Mouse (Mus musculus): ENCODE measurements around the gene AA986860. TPM values are rescaled to one million over a fixed set of nuclear protein-coding genes. Genes with fewer than 3 reads are reported as not detected.

The AA986860 gene
- 1.1 and 1.4 TPM in 2 replicates for polyA plus RNA-seq (2015; fragmentation: Nextera tagmentation; extraction: Ambion mirVana)

DNA sequence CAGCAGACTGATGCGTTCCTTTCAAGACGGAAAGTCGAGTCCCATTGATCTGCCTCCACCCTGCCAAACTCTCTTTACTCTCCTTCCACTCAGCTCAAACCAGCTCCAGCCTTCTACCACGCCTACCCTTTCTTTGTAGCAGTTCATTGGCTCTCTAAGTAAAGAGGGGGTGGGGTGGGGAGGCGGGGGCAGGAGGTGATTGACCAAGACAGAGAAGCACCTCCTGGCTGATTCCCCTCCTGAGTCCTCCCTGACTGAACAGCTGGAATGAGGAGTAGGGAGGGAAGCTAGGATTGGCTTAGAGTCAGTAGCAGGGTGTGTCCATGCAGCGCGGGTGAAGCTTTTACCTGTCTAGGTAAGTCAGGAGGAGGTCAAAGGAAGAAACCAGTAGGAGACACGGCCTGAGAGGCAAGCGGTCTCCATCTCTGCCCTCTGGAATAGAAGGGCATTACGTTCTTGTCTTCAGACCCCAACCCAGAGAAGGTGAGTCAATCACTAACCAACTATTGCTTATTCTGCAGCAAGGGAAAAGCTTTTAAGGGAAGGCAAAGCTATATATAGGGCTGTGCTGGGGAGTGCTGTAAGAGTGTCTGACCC, at the start of gene AA986860:
Gene AA986860, plus strand, starts transcription at position 236 of the 597 bp plus-strand sequence.
- no peaks in the 10 kb centered on the region for H3K36me3 ChIP-seq (replicated peaks; ENCODE audit: insufficient read depth, low read length)
- no peaks in the 10 kb centered on the region for H3K27me3 ChIP-seq (ENCODE audit: insufficient read depth, low read length)
- H3K4me1 ChIP-seq (ENCODE audit: insufficient read depth): peaks cover 38% of the 10 kb centered on the region
- peak within 1 kb of the TSS; percentile 49 for H3K27ac ChIP-seq (ENCODE audit: low read depth)
- H3K9me3 ChIP-seq (ENCODE audit: low read length): no peaks in the 10 kb centered on the region
- 15% methylated on average over 10 of the region's 10 CpGs for WGBS (ENCODE audit: insufficient replicate concordance)
- TF ChIP-seq EP300 (IDR thresholded peaks at IDR 0.05; ENCODE audit: low read depth): 0 out of 2 replicates have a peak, but pooled peaks have one; percentile 17
- TF ChIP-seq CTCF (IDR thresholded peaks at IDR 0.05; ENCODE audit: low read depth): no peak
- peak within 1 kb of the TSS; percentile 44 for H3K4me3 ChIP-seq (ENCODE audit: low read depth, low read length)
- DNase-seq (peak; percentile 69), ATAC-seq (peak; percentile 90)
- H3K4me2 ChIP-seq (ENCODE audit: low read depth, low read length): peak within 1 kb of the TSS; percentile 71
- peak within 1 kb of the TSS; percentile 40 for H3K9ac ChIP-seq (replicated peaks)

DNA sequence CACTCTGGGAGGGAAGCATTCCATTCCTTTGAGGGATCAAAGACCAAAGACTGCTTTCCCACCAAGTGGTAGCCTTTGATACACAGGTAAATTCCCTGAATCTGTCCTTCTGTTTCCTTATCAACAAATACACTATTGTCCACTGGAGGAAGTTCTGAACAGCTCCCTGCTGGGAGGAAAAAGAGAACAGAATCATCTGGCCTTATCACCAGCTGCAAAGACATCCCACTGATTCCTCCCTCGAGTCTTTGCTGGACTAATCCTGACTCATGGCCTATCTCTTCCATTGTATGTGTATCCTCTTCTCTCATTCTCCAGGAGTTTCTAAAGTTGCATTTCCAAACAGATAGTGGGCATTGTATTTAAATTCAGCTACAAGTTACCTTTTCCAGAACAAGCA, 47.9 kb upstream of the AA986860 start:
- 27% methylated on average over 1 of the region's 1 CpGs for WGBS (ENCODE audit: insufficient replicate concordance)
- Histone ChIP-seq H3K9ac (replicated peaks) (no peak overlapping the region), H3K27me3 (ENCODE audit: insufficient read depth, low read length) (no peaks in the 10 kb centered on the region)

DNA sequence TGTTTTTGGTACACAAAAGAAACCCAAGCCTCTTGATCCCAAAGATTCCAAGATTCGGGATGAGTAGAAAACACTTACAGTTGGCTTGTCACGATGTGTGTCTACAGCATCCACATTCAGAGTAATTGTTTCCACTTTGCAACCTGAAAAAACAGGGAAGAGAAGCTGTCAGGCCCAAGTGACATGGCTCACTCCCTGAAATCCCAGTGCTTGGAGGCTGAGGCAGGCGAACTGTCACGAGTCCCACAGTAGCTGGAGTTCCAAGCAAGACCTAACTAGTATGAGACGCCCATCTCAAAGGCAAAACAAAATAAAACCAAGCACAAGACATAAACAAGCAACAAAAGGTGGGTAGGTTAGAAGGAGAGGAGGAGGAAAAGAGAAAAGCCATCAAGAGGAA, 33.2 kb upstream of the AA986860 start:
- H3K4me3 ChIP-seq (ENCODE audit: low read depth, low read length): no peak overlapping the region
- H3K9ac ChIP-seq (replicated peaks): no peak overlapping the region
- DNase-seq: no peak
- no peak overlapping the region for H3K27ac ChIP-seq (ENCODE audit: low read depth)
- no peaks in the 10 kb centered on the region for H3K4me1 ChIP-seq (ENCODE audit: insufficient read depth)
- H3K4me2 ChIP-seq (ENCODE audit: low read depth, low read length): no peak overlapping the region
- ATAC-seq: no peak
- H3K27me3 ChIP-seq (ENCODE audit: insufficient read depth, low read length): no peaks in the 10 kb centered on the region
- H3K36me3 ChIP-seq (replicated peaks; ENCODE audit: insufficient read depth, low read length): peaks cover 53% of the 10 kb centered on the region
- WGBS (ENCODE audit: insufficient replicate concordance): 85% methylated on average over 5 of the region's 5 CpGs
- TF ChIP-seq EP300 (IDR thresholded peaks at IDR 0.05; ENCODE audit: low read depth): no peak
- no peak for TF ChIP-seq CTCF (IDR thresholded peaks at IDR 0.05; ENCODE audit: low read depth)
- no peaks in the 10 kb centered on the region for H3K9me3 ChIP-seq (ENCODE audit: low read length)

More for the DNA sequence above, 47.9 kb upstream of the AA986860 start:
- no peak for ATAC-seq
- no peak overlapping the region for H3K4me3 ChIP-seq (ENCODE audit: low read depth, low read length)
- peaks cover 3% of the 10 kb centered on the region; the same call in 1 of the 2 replicates for H3K4me1 ChIP-seq (ENCODE audit: insufficient read depth)
- no peaks in the 10 kb centered on the region for H3K36me3 ChIP-seq (replicated peaks; ENCODE audit: insufficient read depth, low read length)
- H3K9me3 ChIP-seq (ENCODE audit: low read length): no peaks in the 10 kb centered on the region
- TF ChIP-seq EP300 (IDR thresholded peaks at IDR 0.05; ENCODE audit: low read depth): no peak
- no peak overlapping the region for H3K4me2 ChIP-seq (ENCODE audit: low read depth, low read length)
- no peak for DNase-seq
- no peak overlapping the region for H3K27ac ChIP-seq (ENCODE audit: low read depth)

- Histone ChIP-seq H3K4me3 (ENCODE audit: low read depth, low read length) (no peak overlapping the region), H3K9me3 (ENCODE audit: low read length) (no peaks in the 10 kb centered on the region), H3K27me3 (ENCODE audit: insufficient read depth, low read length) (no peaks in the 10 kb centered on the region), H3K27ac (ENCODE audit: low read depth) (no peak overlapping the region), H3K4me1 (ENCODE audit: insufficient read depth) (no peaks in the 10 kb centered on the region), H3K36me3 (replicated peaks; ENCODE audit: insufficient read depth, low read length) (peaks cover 56% of the 10 kb centered on the region), H3K9ac (replicated peaks) (no peak overlapping the region), H3K4me2 (ENCODE audit: low read depth, low read length) (no peak overlapping the region)
- DNase-seq (no peak), ATAC-seq (no peak)
- 81% methylated on average over 10 of the region's 10 CpGs for WGBS (ENCODE audit: insufficient replicate concordance)
- TF ChIP-seq CTCF (IDR thresholded peaks at IDR 0.05; ENCODE audit: low read depth) (no peak), EP300 (IDR thresholded peaks at IDR 0.05; ENCODE audit: low read depth) (no peak)
Observed at GRCm38 (mm10) chr1:130699937-130700633, 31.7 kb upstream of the AA986860 start.

DNA sequence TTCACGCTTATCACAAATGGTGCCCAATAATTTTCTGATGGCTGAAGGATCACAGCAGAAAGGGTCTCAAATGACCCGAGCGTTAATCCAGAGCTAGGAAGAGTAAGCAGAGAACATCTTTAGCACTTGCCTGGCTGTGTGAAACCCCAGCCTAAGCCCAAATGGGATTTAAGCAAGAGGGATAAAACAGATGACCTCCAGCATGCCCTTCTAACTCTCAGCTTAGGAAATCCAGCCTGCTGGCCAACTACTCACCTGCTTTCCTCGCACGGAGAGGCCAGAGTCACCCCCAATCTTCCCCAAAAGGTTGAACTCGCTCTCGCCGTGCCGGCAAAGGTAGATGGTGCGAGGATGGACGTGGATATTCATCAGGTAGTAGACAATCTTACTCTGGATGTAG, 29.8 kb upstream of the AA986860 start:
- H3K36me3 ChIP-seq (replicated peaks; ENCODE audit: insufficient read depth, low read length): peaks cover 66% of the 10 kb centered on the region
- TF ChIP-seq EP300 (IDR thresholded peaks at IDR 0.05; ENCODE audit: low read depth) (no peak), CTCF (IDR thresholded peaks at IDR 0.05; ENCODE audit: low read depth) (no peak)
- no peak overlapping the region for H3K4me3 ChIP-seq (ENCODE audit: low read depth, low read length)
- no peaks in the 10 kb centered on the region for H3K9me3 ChIP-seq (ENCODE audit: low read length)
- DNase-seq: no peak
- no peaks in the 10 kb centered on the region for H3K4me1 ChIP-seq (ENCODE audit: insufficient read depth)
- H3K27me3 ChIP-seq (ENCODE audit: insufficient read depth, low read length): no peaks in the 10 kb centered on the region
- H3K4me2 ChIP-seq (ENCODE audit: low read depth, low read length): no peak overlapping the region
- 94% methylated on average over 11 of the region's 11 CpGs for WGBS (ENCODE audit: insufficient replicate concordance)
- H3K9ac ChIP-seq (replicated peaks): no peak overlapping the region
- no peak for ATAC-seq
- H3K27ac ChIP-seq (ENCODE audit: low read depth): no peak overlapping the region

GRCm38 (mm10) chr1:130703613-130704012, 28.2 kb upstream of the AA986860 start:
- H3K9me3 ChIP-seq (ENCODE audit: low read length): no peaks in the 10 kb centered on the region
- no peak overlapping the region for H3K4me2 ChIP-seq (ENCODE audit: low read depth, low read length)
- H3K4me1 ChIP-seq (ENCODE audit: insufficient read depth): no peaks in the 10 kb centered on the region
- TF ChIP-seq CTCF (IDR thresholded peaks at IDR 0.05; ENCODE audit: low read depth) (no peak), EP300 (IDR thresholded peaks at IDR 0.05; ENCODE audit: low read depth) (no peak)
- H3K9ac ChIP-seq (replicated peaks): no peak overlapping the region
- ATAC-seq: no peak
- H3K4me3 ChIP-seq (ENCODE audit: low read depth, low read length): no peak overlapping the region
- H3K36me3 ChIP-seq (replicated peaks; ENCODE audit: insufficient read depth, low read length): peaks cover 66% of the 10 kb centered on the region
- DNase-seq: no peak
- H3K27ac ChIP-seq (ENCODE audit: low read depth): no peak overlapping the region
- 80% methylated on average over 2 of the region's 2 CpGs for WGBS (ENCODE audit: insufficient replicate concordance)
- H3K27me3 ChIP-seq (ENCODE audit: insufficient read depth, low read length): no peaks in the 10 kb centered on the region

Data from liver, postnatal 0 days (tissue).